In genomic region chr11:70506385-70506784, GRCm38 (mm10) we compare ENCODE assay signal across 8 mouse cellular contexts. TPM values are rescaled to one million over a fixed set of nuclear protein-coding genes. Genes with fewer than 3 reads are reported as not detected.
A peak's percentile ranks its signal among the peaks of the same experiment; 100 is the strongest.
DNase-seq lines count a peak whose midpoint lies in the region; ATAC-seq and TF ChIP-seq lines count a peak whose summit lies in the region.

No protein-coding gene starts in this region.

- peak; percentile 55 to 66 for DNase-seq in urinary bladder, adult 18-20 months (ENCODE audit: low spot score in 2 of 2)
- no peak for DNase-seq in urinary bladder, adult 2 months (ENCODE audit: low spot score)
- peak; percentile 83 for DNase-seq in adrenal gland, postnatal 14 days
- peak; percentile 75 for DNase-seq in gastrocnemius, postnatal 10 days
- peak; percentile 85 for DNase-seq in kidney, adult 9 months

- H3K36me3 ChIP-seq in lung, embryonic 16.5 days (ENCODE audit: control insufficient read depth, insufficient read depth, low read length), result no peaks in the 10 kb centered on the region
- H3K36me3 ChIP-seq in small intestine, adult 2 months (ENCODE audit: control insufficient read depth, insufficient read depth, low read length), result peaks cover 20% of the 10 kb centered on the region

- TF ChIP-seq CTCF in small intestine, adult 2 months (IDR thresholded peaks at IDR 0.05; ENCODE audit: extremely low read depth, insufficient read length, insufficient replicate concordance, low read depth, low read length), result peak; percentile 48; the same call in 1 of the 2 replicates

- WGBS in lung, embryonic 16.5 days, result 12% methylated on average over 4 of the region's 4 CpGs
- WGBS in small intestine, adult 2 months, result 7% methylated on average over 4 of the region's 4 CpGs

- no peaks in the 10 kb centered on the region; the same call in 1 of the 2 replicates for H3K27me3 ChIP-seq in lung, embryonic 16.5 days (ENCODE audit: control insufficient read depth, insufficient read depth, low read depth, low read length)
- H3K27me3 ChIP-seq in small intestine, adult 2 months (ENCODE audit: control insufficient read depth, insufficient read depth, low read length), result no peaks in the 10 kb centered on the region

- H3K4me1 ChIP-seq in lung, embryonic 16.5 days (replicated peaks; ENCODE audit: control insufficient read depth, insufficient read depth, low read length), result no peaks in the 10 kb centered on the region
- H3K4me1 ChIP-seq in small intestine, adult 2 months (ENCODE audit: control insufficient read depth, insufficient read depth, insufficient read length, low read length), result peaks cover 20% of the 10 kb centered on the region

- no peaks in the 10 kb centered on the region for H3K9me3 ChIP-seq in lung, embryonic 16.5 days (ENCODE audit: control insufficient read depth, low read length)

- no peak overlapping the region for H3K9ac ChIP-seq in lung, embryonic 16.5 days (ENCODE audit: low read length)

- peak; percentile 54; the same call in 1 of the 2 replicates for ATAC-seq in lung, embryonic 16.5 days (ENCODE audit: low read depth)
- no peak for ATAC-seq in activated CD4-positive, CD25-positive, alpha-beta regulatory T cell, adult 4 months

- no peak overlapping the region for H3K27ac ChIP-seq in lung, embryonic 16.5 days (ENCODE audit: low read length)
- peak overlapping the region; percentile 94 for H3K27ac ChIP-seq in small intestine, adult 2 months (ENCODE audit: insufficient read depth, low read depth, low read length)

- TF ChIP-seq POLR2A in small intestine, adult 2 months (IDR thresholded peaks at IDR 0.05; ENCODE audit: low read depth, low read length), result no peak

- H3K4me3 ChIP-seq in lung, embryonic 16.5 days (ENCODE audit: low read length), result no peak overlapping the region
- H3K4me3 ChIP-seq in small intestine, adult 2 months (ENCODE audit: low read depth, low read length), result peak overlapping the region; percentile 34; the same call in 1 of the 2 replicates

- peak overlapping the region; percentile 32; the same call in 1 of the 2 replicates for H3K4me2 ChIP-seq in lung, embryonic 16.5 days (ENCODE audit: low read depth, low read length)

RNA-seq across cellular contexts. Expression of gene Tm4sf5, which starts 1.3 kb away (rescaled TPM):
- polyA plus RNA-seq in urinary bladder, adult 2 months (2012; rRNA removed), result 0.72 and 0.80 TPM in 2 replicates
- total RNA-seq in adrenal gland, postnatal 14 days (2021), result not detected in 2 replicates
- not detected for total RNA-seq in gastrocnemius, postnatal 10 days (2021)
- polyA plus RNA-seq in lung, embryonic 16.5 days (2015; fragmentation: Nextera tagmentation; extraction: Ambion mirVana), result 1.9 and 2.0 TPM in 2 replicates
- 331 and 587 TPM in 2 replicates for polyA plus RNA-seq in small intestine, adult 2 months (2012; rRNA removed)
- polyA plus RNA-seq in activated CD4-positive, CD25-positive, alpha-beta regulatory T cell, adult 4 months (2017; shearing (Covaris generic)), result 1 to 10 TPM; 1.5 to 3.7 TPM

RNA-seq across cellular contexts. Expression of gene Vmo1, which starts 8.0 kb away (rescaled TPM):
- 0.43 and 0.72 TPM in 2 replicates for polyA plus RNA-seq in urinary bladder, adult 2 months (2012; rRNA removed)
- total RNA-seq in adrenal gland, postnatal 14 days (2021), result not detected in 2 replicates
- not detected for total RNA-seq in gastrocnemius, postnatal 10 days (2021)
- polyA plus RNA-seq in lung, embryonic 16.5 days (2015; fragmentation: Nextera tagmentation; extraction: Ambion mirVana), result 0.34 and 0.72 TPM in 2 replicates
- polyA plus RNA-seq in small intestine, adult 2 months (2012; rRNA removed), result not detected in 2 replicates
- polyA plus RNA-seq in activated CD4-positive, CD25-positive, alpha-beta regulatory T cell, adult 4 months (2017; shearing (Covaris generic)), result not detected

RNA-seq across cellular contexts. Expression of gene Gltpd2, which starts 12.6 kb away (rescaled TPM):
- polyA plus RNA-seq in urinary bladder, adult 2 months (2012; rRNA removed), result 0.14 and 0.15 TPM in 2 replicates
- 0.45 and 7.9 TPM in 2 replicates for total RNA-seq in adrenal gland, postnatal 14 days (2021)
- total RNA-seq in gastrocnemius, postnatal 10 days (2021), result not detected
- polyA plus RNA-seq in lung, embryonic 16.5 days (2015; fragmentation: Nextera tagmentation; extraction: Ambion mirVana), result 0.54 and 0.73 TPM in 2 replicates
- 4.3 and 8.4 TPM in 2 replicates for polyA plus RNA-seq in small intestine, adult 2 months (2012; rRNA removed)
- polyA plus RNA-seq in activated CD4-positive, CD25-positive, alpha-beta regulatory T cell, adult 4 months (2017; shearing (Covaris generic)), result not detected

RNA-seq across cellular contexts. Expression of gene Psmb6, which starts 18.8 kb away (rescaled TPM):
- 249 and 294 TPM in 2 replicates for polyA plus RNA-seq in urinary bladder, adult 2 months (2012; rRNA removed)
- total RNA-seq in adrenal gland, postnatal 14 days (2021), result 233 and 258 TPM in 2 replicates
- total RNA-seq in gastrocnemius, postnatal 10 days (2021), result 100 to 1,000 TPM; 326 to 361 TPM
- 711 and 738 TPM in 2 replicates for polyA plus RNA-seq in lung, embryonic 16.5 days (2015; fragmentation: Nextera tagmentation; extraction: Ambion mirVana)
- 146 and 264 TPM in 2 replicates for polyA plus RNA-seq in small intestine, adult 2 months (2012; rRNA removed)
- 100 to 1,000 TPM; 353 to 460 TPM for polyA plus RNA-seq in activated CD4-positive, CD25-positive, alpha-beta regulatory T cell, adult 4 months (2017; shearing (Covaris generic))

RNA-seq across cellular contexts. Expression of gene Gm40193, which starts 26.4 kb away (rescaled TPM):
- not detected in 2 replicates for polyA plus RNA-seq in urinary bladder, adult 2 months (2012; rRNA removed)
- not detected in 2 replicates for total RNA-seq in adrenal gland, postnatal 14 days (2021)
- not detected for total RNA-seq in gastrocnemius, postnatal 10 days (2021)
- not detected in 2 replicates for polyA plus RNA-seq in lung, embryonic 16.5 days (2015; fragmentation: Nextera tagmentation; extraction: Ambion mirVana)
- not detected in 2 replicates for polyA plus RNA-seq in small intestine, adult 2 months (2012; rRNA removed)
- polyA plus RNA-seq in activated CD4-positive, CD25-positive, alpha-beta regulatory T cell, adult 4 months (2017; shearing (Covaris generic)), result not detected

Comparison
In these comparisons a context has a peak if more than half of its experiments do, and no peak if none do; other contexts are left out.
1. RNA of gene Tm4sf5, which starts 1.3 kb away (polyA plus RNA-seq): 331 to 587 TPM in small intestine, adult 2 months; 1.5 to 3.7 TPM in activated CD4-positive, CD25-positive, alpha-beta regulatory T cell, adult 4 months, 1.9 to 2.0 TPM in lung, embryonic 16.5 days and 0.72 to 0.80 TPM in urinary bladder, adult 2 months; every median in the first group is over 10 times any median in the second.